Mouse (Mus musculus): ENCODE results near the gene Nrf1. TPM values are rescaled to one million over a fixed set of nuclear protein-coding genes. Genes with fewer than 3 reads are reported as not detected.

Gene Nrf1
- polyA plus RNA-seq, 1 experiment from 2014 or later = 58.1 TPM

DNA sequence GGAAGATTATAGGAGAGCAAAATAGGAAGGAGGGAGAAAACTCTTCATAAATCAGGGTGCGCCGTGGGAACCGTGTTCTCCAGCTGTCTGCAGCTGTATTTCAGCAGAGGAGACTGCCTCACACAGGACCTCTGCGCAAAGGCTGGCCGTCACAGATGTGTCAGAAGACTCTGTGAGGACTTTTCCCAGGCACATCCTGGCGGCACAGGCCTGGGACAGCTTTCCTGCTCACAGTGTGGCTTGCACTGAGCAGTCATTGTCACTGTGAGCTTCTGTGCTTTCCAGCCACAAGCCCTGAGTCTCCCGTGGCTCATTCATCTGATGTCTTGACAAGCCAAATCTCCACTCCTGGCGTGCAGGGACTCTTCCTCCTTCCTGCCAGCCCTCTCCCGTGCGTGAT, 104.9 kb downstream of the Nrf1 start:
- Histone ChIP-seq H3K9ac (no peak overlapping the region), H3K27ac (no peak overlapping the region), H3K4me1 (peaks cover 20% of the 10 kb centered on the region), H3K27me3 (replicated peaks) (no peaks in the 10 kb centered on the region), H3K4me2 (no peak overlapping the region), H3K9me3 (replicated peaks) (no peaks in the 10 kb centered on the region), H3K4me3 (no peak overlapping the region), H3K36me3 (peaks cover 43% of the 10 kb centered on the region)
- ATAC-seq = no peak
- 71% methylated on average over 10 of the region's 10 CpGs for WGBS (ENCODE audit: insufficient replicate concordance)

GRCm38 (mm10) chr6:30153076-30153475, 105.3 kb downstream of the Nrf1 start:
- Histone ChIP-seq H3K4me3 (no peak overlapping the region), H3K4me1 (peaks cover 15% of the 10 kb centered on the region), H3K9ac (no peak overlapping the region), H3K4me2 (no peak overlapping the region), H3K36me3 (peaks cover 39% of the 10 kb centered on the region), H3K27me3 (replicated peaks) (peaks cover 2% of the 10 kb centered on the region; the same call in 1 of the 2 replicates), H3K27ac (no peak overlapping the region), H3K9me3 (replicated peaks) (no peaks in the 10 kb centered on the region)
- WGBS (ENCODE audit: insufficient replicate concordance) = 79% methylated on average over 3 of the region's 3 CpGs
- ATAC-seq = no peak

- Histone ChIP-seq H3K9ac (no peak overlapping the region), H3K27ac (no peak overlapping the region), H3K4me1 (peaks cover 7% of the 10 kb centered on the region), H3K27me3 (replicated peaks) (peaks cover 5% of the 10 kb centered on the region; the same call in 1 of the 2 replicates), H3K36me3 (peaks cover 33% of the 10 kb centered on the region), H3K4me2 (no peak overlapping the region), H3K4me3 (no peak overlapping the region), H3K9me3 (replicated peaks) (no peaks in the 10 kb centered on the region)
- 88% methylated on average over 15 of the region's 15 CpGs for WGBS (ENCODE audit: insufficient replicate concordance)
- ATAC-seq = no peak
Measured at GRCm38 (mm10) chr6:30153733-30154415, 106.1 kb downstream of the Nrf1 start.

- Histone ChIP-seq H3K9me3 (replicated peaks) (no peaks in the 10 kb centered on the region), H3K4me2 (no peak overlapping the region), H3K27ac (no peak overlapping the region), H3K9ac (no peak overlapping the region), H3K4me1 (peaks cover 9% of the 10 kb centered on the region; the same call in 1 of the 2 replicates), H3K4me3 (no peak overlapping the region), H3K36me3 (no peaks in the 10 kb centered on the region), H3K27me3 (replicated peaks) (peaks cover 35% of the 10 kb centered on the region)
- no peak for ATAC-seq
- WGBS (ENCODE audit: insufficient replicate concordance) = 65% methylated on average over 4 of the region's 4 CpGs
Measured at GRCm38 (mm10) chr6:30159516-30160045, 111.8 kb downstream of the Nrf1 start.

GRCm38 (mm10) chr6:30160408-30160807, 112.6 kb downstream of the Nrf1 start:
- Histone ChIP-seq H3K9ac (no peak overlapping the region), H3K4me3 (no peak overlapping the region), H3K4me1 (peaks cover 9% of the 10 kb centered on the region; the same call in 1 of the 2 replicates), H3K36me3 (no peaks in the 10 kb centered on the region), H3K9me3 (replicated peaks) (no peaks in the 10 kb centered on the region), H3K27ac (no peak overlapping the region), H3K27me3 (replicated peaks) (peaks cover 41% of the 10 kb centered on the region), H3K4me2 (no peak overlapping the region)
- WGBS (ENCODE audit: insufficient replicate concordance) = 60% methylated on average over 4 of the region's 4 CpGs
- no peak for ATAC-seq

DNA sequence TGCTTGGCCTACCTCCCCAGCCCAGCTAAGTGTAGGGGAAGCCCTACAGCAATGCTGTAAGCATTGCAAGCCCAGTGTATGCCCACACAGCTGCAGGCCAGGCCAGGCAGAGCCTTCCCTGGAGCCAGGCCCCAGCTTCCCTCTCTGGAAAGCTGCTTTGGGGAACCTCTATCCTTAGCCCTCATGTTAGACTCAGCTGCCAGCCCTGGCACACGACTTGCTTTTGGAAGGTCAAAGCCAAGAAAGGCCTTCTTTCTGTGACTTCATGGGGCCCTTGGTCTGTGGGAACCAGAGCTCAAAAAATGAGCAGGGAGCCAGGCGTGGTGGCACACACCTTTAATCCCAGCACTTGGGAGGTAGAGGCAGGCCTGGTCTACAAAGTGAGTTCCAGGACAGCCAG, 113.8 kb downstream of the Nrf1 start:
- Histone ChIP-seq H3K4me1 (peaks cover 9% of the 10 kb centered on the region; the same call in 1 of the 2 replicates), H3K36me3 (no peaks in the 10 kb centered on the region), H3K4me3 (no peak overlapping the region), H3K9ac (no peak overlapping the region), H3K27me3 (replicated peaks) (peaks cover 53% of the 10 kb centered on the region), H3K4me2 (no peak overlapping the region), H3K9me3 (replicated peaks) (no peaks in the 10 kb centered on the region), H3K27ac (no peak overlapping the region)
- ATAC-seq = no peak
- WGBS (ENCODE audit: insufficient replicate concordance) = 55% methylated on average over 2 of the region's 2 CpGs

GRCm38 (mm10) chr6:30162091-30162490, 114.3 kb downstream of the Nrf1 start:
- 37% methylated on average over 7 of the region's 7 CpGs for WGBS (ENCODE audit: insufficient replicate concordance)
- no peak for ATAC-seq
- Histone ChIP-seq H3K27ac (no peak overlapping the region), H3K4me2 (no peak overlapping the region), H3K9ac (no peak overlapping the region), H3K4me1 (peaks cover 10% of the 10 kb centered on the region; the same call in 1 of the 2 replicates), H3K9me3 (replicated peaks) (no peaks in the 10 kb centered on the region), H3K27me3 (replicated peaks) (peaks cover 58% of the 10 kb centered on the region), H3K36me3 (no peaks in the 10 kb centered on the region), H3K4me3 (no peak overlapping the region)

- Histone ChIP-seq H3K27ac (no peak overlapping the region), H3K9me3 (replicated peaks) (no peaks in the 10 kb centered on the region), H3K4me2 (no peak overlapping the region), H3K36me3 (no peaks in the 10 kb centered on the region), H3K4me3 (no peak overlapping the region), H3K27me3 (replicated peaks) (peaks cover 95% of the 10 kb centered on the region), H3K4me1 (peaks cover 13% of the 10 kb centered on the region; the same call in 1 of the 2 replicates), H3K9ac (no peak overlapping the region)
- 20% methylated on average over 3 of the region's 3 CpGs for WGBS (ENCODE audit: insufficient replicate concordance)
- ATAC-seq = no peak
Measured at GRCm38 (mm10) chr6:30166349-30166748, 118.6 kb downstream of the Nrf1 start.

GRCm38 (mm10) chr6:30167192-30167591, 119.4 kb downstream of the Nrf1 start:
- no peak overlapping the region for H3K27ac ChIP-seq
- no peaks in the 10 kb centered on the region for H3K9me3 ChIP-seq (replicated peaks)
- H3K36me3 ChIP-seq = no peaks in the 10 kb centered on the region
- H3K9ac ChIP-seq = no peak overlapping the region
- no peak overlapping the region for H3K4me3 ChIP-seq
- H3K27me3 ChIP-seq (replicated peaks) = peaks cover 97% of the 10 kb centered on the region
- WGBS (ENCODE audit: insufficient replicate concordance) = 36% methylated on average over 11 of the region's 11 CpGs
- peaks cover 9% of the 10 kb centered on the region; the same call in 1 of the 2 replicates for H3K4me1 ChIP-seq
- ATAC-seq = no peak
- H3K4me2 ChIP-seq = no peak overlapping the region

GRCm38 (mm10) chr6:30168275-30168674, 120.5 kb downstream of the Nrf1 start:
- no peaks in the 10 kb centered on the region for H3K36me3 ChIP-seq
- no peak overlapping the region for H3K4me3 ChIP-seq
- peaks cover 97% of the 10 kb centered on the region for H3K27me3 ChIP-seq (replicated peaks)
- no peak overlapping the region for H3K27ac ChIP-seq
- no peak overlapping the region for H3K4me2 ChIP-seq
- no peak overlapping the region for H3K9ac ChIP-seq
- no peak for ATAC-seq
- no peaks in the 10 kb centered on the region for H3K9me3 ChIP-seq (replicated peaks)
- 81% methylated on average over 3 of the region's 3 CpGs for WGBS (ENCODE audit: insufficient replicate concordance)
- H3K4me1 ChIP-seq = peaks cover 10% of the 10 kb centered on the region

DNA sequence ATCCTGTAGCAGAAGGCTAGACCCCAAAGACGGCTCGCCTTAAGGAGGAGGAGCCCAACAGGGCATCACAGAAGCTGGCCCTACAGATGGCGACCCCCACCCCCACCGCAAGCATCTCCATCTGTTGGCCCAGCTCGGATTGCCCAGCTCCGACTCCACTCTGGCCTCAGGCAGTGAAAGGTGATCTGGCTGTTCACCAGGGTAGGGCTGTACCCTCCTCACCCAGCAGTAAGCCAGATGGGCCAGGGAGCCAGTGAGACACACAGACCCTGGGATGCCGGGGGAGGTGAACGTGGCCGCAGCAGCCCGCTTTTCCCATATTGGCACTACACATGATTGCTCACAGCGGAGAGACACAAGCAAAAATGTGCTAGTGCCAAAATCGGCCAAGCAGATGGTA, 121.4 kb downstream of the Nrf1 start:
- no peaks in the 10 kb centered on the region for H3K36me3 ChIP-seq
- peaks cover 18% of the 10 kb centered on the region for H3K4me1 ChIP-seq
- 71% methylated on average over 12 of the region's 12 CpGs for WGBS (ENCODE audit: insufficient replicate concordance)
- H3K27ac ChIP-seq = no peak overlapping the region
- H3K9me3 ChIP-seq (replicated peaks) = no peaks in the 10 kb centered on the region
- no peak for ATAC-seq
- H3K9ac ChIP-seq = no peak overlapping the region
- no peak overlapping the region for H3K4me3 ChIP-seq
- H3K27me3 ChIP-seq (replicated peaks) = peaks cover 98% of the 10 kb centered on the region
- H3K4me2 ChIP-seq = no peak overlapping the region

- Histone ChIP-seq H3K27ac (no peak overlapping the region), H3K4me1 (peaks cover 38% of the 10 kb centered on the region), H3K9me3 (replicated peaks) (no peaks in the 10 kb centered on the region), H3K4me2 (no peak overlapping the region), H3K27me3 (replicated peaks) (peaks cover 100% of the 10 kb centered on the region), H3K9ac (no peak overlapping the region), H3K36me3 (no peaks in the 10 kb centered on the region), H3K4me3 (no peak overlapping the region)
- ATAC-seq = no peak
- 18% methylated on average over 8 of the region's 8 CpGs for WGBS (ENCODE audit: insufficient replicate concordance)
Measured at GRCm38 (mm10) chr6:30171226-30171625, 123.4 kb downstream of the Nrf1 start.

Measured in liver, embryonic 12.5 days (tissue).